Mouse (Mus musculus): ENCODE measurements at regions not wholly inside any gene's neighbourhood (a gene's known extent, or its start where the extent isn't known, plus 50 kb on each side); places are given as distances from the start of the nearest gene placed in this dataset.

DNA sequence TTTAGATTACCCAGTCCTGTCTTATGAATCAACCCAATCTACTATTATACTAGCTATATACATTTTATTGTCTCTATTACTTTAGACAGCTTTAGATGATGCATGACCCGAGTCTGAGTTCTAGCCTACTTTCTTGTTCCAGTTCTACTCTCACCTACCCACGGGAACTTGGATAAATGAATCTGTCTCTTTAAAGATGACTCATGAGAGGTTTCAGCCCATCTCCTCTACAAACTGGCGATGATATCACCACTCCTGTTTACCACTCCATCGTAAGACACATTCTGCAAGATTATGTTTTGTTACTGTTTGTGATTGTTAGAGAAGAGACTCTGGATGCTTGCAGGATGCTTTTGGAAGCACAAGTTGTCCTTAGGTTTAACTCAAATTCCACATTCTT lies 295.0 kb downstream of the Ostf1 start:
- TF ChIP-seq CTCF (IDR thresholded peaks at IDR 0.05; ENCODE audit: low read depth) (no peak), EP300 (optimal IDR thresholded peaks at IDR 0.05) (no peak)
